Mouse (Mus musculus): ENCODE data around the gene Mogat1. TPM values are rescaled to one million over a fixed set of nuclear protein-coding genes. Genes with fewer than 3 reads are reported as not detected.

Gene Mogat1
- total and polyA plus RNA-seq, 2 experiments from 2014 or later = 0.49 TPM; not detected in 1

- Histone ChIP-seq H3K36me3 (ENCODE audit: insufficient read depth, low read length) (no peaks in the 10 kb centered on the region), H3K27me3 (ENCODE audit: insufficient read depth, low read length) (no peaks in the 10 kb centered on the region), H3K27ac (0 out of 2 replicates have a peak overlapping the region, but pooled peaks have one; percentile 48), H3K4me1 (ENCODE audit: insufficient read depth, low read length) (no peaks in the 10 kb centered on the region), H3K9me3 (ENCODE audit: low read length) (no peaks in the 10 kb centered on the region), H3K4me2 (ENCODE audit: low read depth, low read length) (no peak overlapping the region), H3K4me3 (ENCODE audit: low read length) (no peak overlapping the region), H3K9ac (replicated peaks; ENCODE audit: low read length) (no peak overlapping the region)
- no peak for TF ChIP-seq CTCF (IDR thresholded peaks at IDR 0.05; ENCODE audit: low read depth)
- WGBS = 31% methylated on average over 6 of the region's 6 CpGs
- ATAC-seq (peak; percentile 82), DNase-seq (ENCODE audit: low spot score) (no peak)
Observed at GRCm38 (mm10) chr1:78548961-78549360, 38.2 kb downstream of the Mogat1 start.

- no peak overlapping the region for H3K27ac ChIP-seq
- H3K4me2 ChIP-seq (ENCODE audit: low read depth, low read length) = no peak overlapping the region
- no peaks in the 10 kb centered on the region for H3K4me1 ChIP-seq (ENCODE audit: insufficient read depth, low read length)
- no peak overlapping the region for H3K9ac ChIP-seq (replicated peaks; ENCODE audit: low read length)
- WGBS = 80% methylated on average over 8 of the region's 8 CpGs
- H3K4me3 ChIP-seq (ENCODE audit: low read length) = no peak overlapping the region
- no peaks in the 10 kb centered on the region for H3K9me3 ChIP-seq (ENCODE audit: low read length)
- TF ChIP-seq CTCF (IDR thresholded peaks at IDR 0.05; ENCODE audit: low read depth) = no peak
- no peaks in the 10 kb centered on the region for H3K27me3 ChIP-seq (ENCODE audit: insufficient read depth, low read length)
- ATAC-seq = no peak
- H3K36me3 ChIP-seq (ENCODE audit: insufficient read depth, low read length) = no peaks in the 10 kb centered on the region
- DNase-seq (ENCODE audit: low spot score) = no peak
Observed at GRCm38 (mm10) chr1:78554012-78554666, 43.3 kb downstream of the Mogat1 start.

DNA sequence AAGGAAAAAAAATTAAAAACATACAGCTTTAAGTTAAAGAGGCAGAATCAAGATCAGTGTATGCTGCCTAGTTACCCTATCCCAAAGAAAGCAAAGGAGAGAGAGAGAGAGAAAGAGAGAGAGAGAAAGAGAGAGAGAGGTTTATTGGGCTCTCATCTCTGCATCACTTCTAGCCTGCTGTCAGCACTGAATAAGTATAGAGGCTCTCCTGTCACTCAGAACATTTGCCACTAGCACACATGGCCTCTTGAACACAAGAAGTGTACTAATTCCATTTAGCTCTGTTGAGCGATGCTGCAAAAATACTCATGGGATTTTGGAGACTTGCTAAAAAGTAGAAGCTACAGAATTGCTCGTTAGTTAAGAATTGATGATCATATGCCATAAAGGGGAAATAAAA, 56.2 kb downstream of the Mogat1 start:
- 61% methylated on average over 2 of the region's 2 CpGs for WGBS
- no peak overlapping the region for H3K9ac ChIP-seq (replicated peaks; ENCODE audit: low read length)

DNA sequence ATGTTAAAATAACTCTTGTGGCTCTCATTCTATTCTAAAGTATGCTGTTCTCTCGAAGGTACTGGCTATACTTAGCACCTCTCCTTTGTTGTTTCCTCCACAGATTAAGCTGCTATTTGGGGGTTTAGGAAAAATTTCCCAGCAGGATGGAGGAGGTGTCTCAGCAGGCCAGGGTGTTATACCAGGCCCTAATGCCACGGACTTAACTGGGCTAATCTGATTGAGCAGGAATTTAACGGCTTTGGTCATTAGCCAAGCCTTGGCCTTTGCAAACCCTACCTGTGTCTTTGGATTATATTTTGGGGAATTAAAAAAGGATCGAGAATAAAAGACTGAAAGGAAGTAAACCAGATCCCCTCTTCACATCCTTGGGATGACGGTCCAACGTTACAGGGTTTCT, 56.6 kb downstream of the Mogat1 start:
- 46% methylated on average over 6 of the region's 6 CpGs for WGBS
- DNase-seq (ENCODE audit: low spot score) (peak; percentile 5), ATAC-seq (no peak)
- Histone ChIP-seq H3K36me3 (ENCODE audit: insufficient read depth, low read length) (no peaks in the 10 kb centered on the region), H3K27me3 (ENCODE audit: insufficient read depth, low read length) (no peaks in the 10 kb centered on the region), H3K27ac (no peak overlapping the region), H3K4me1 (ENCODE audit: insufficient read depth, low read length) (no peaks in the 10 kb centered on the region), H3K9ac (replicated peaks; ENCODE audit: low read length) (no peak overlapping the region), H3K4me3 (ENCODE audit: low read length) (no peak overlapping the region), H3K4me2 (ENCODE audit: low read depth, low read length) (no peak overlapping the region), H3K9me3 (ENCODE audit: low read length) (peaks cover 7% of the 10 kb centered on the region; the same call in 1 of the 2 replicates)
- TF ChIP-seq CTCF (IDR thresholded peaks at IDR 0.05; ENCODE audit: low read depth) = no peak

More for the DNA sequence above, 56.2 kb downstream of the Mogat1 start:
- Histone ChIP-seq H3K4me3 (ENCODE audit: low read length) (no peak overlapping the region), H3K4me1 (ENCODE audit: insufficient read depth, low read length) (no peaks in the 10 kb centered on the region), H3K36me3 (ENCODE audit: insufficient read depth, low read length) (no peaks in the 10 kb centered on the region), H3K9me3 (ENCODE audit: low read length) (peaks cover 7% of the 10 kb centered on the region; the same call in 1 of the 2 replicates), H3K27me3 (ENCODE audit: insufficient read depth, low read length) (no peaks in the 10 kb centered on the region), H3K4me2 (ENCODE audit: low read depth, low read length) (no peak overlapping the region), H3K27ac (no peak overlapping the region)
- ATAC-seq (no peak), DNase-seq (ENCODE audit: low spot score) (no peak)
- no peak for TF ChIP-seq CTCF (IDR thresholded peaks at IDR 0.05; ENCODE audit: low read depth)

DNA sequence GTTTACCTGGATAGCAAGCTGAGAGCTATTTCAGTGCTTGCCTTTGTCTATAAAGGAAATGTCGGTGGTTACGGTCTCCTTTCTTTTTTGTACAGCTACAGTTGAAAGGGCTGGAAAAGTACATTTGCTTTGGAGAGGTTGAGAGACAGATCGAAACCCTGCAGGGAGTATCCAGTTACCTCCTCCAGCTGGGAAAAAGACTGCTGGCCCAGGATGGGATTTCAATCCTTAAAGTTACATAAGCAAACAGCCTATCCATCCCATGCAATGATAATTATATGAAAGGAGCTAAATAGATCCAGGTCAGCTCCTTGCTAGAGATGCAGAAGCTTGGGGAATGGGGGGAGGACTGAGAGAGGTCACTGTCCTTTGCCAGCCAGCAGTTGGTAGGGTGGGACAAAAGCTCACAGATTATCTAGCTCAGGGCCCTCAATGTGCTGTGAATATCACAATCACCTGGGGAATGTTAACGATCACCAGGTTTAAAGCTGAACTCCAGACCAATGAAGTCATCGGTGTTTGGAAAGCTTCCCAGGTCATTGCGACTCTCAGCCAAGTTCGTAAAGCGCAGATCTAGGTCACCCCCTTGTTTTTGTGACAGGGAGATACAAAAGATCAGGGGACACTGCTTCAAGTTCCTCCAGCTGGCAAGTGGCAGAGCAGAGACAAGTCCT, 57.2 kb downstream of the Mogat1 start:
- Histone ChIP-seq H3K27me3 (ENCODE audit: insufficient read depth, low read length) (no peaks in the 10 kb centered on the region), H3K9ac (replicated peaks; ENCODE audit: low read length) (no peak overlapping the region), H3K4me1 (ENCODE audit: insufficient read depth, low read length) (no peaks in the 10 kb centered on the region), H3K36me3 (ENCODE audit: insufficient read depth, low read length) (no peaks in the 10 kb centered on the region), H3K4me2 (ENCODE audit: low read depth, low read length) (no peak overlapping the region), H3K27ac (0 out of 2 replicates have a peak overlapping the region, but pooled peaks have one; percentile 3), H3K4me3 (ENCODE audit: low read length) (no peak overlapping the region), H3K9me3 (ENCODE audit: low read length) (peaks cover 7% of the 10 kb centered on the region; the same call in 1 of the 2 replicates)
- ATAC-seq = no peak
- no peak for TF ChIP-seq CTCF (IDR thresholded peaks at IDR 0.05; ENCODE audit: low read depth)
- peak; percentile 27 for DNase-seq (ENCODE audit: low spot score)
- WGBS = 38% methylated on average over 8 of the region's 8 CpGs

DNA sequence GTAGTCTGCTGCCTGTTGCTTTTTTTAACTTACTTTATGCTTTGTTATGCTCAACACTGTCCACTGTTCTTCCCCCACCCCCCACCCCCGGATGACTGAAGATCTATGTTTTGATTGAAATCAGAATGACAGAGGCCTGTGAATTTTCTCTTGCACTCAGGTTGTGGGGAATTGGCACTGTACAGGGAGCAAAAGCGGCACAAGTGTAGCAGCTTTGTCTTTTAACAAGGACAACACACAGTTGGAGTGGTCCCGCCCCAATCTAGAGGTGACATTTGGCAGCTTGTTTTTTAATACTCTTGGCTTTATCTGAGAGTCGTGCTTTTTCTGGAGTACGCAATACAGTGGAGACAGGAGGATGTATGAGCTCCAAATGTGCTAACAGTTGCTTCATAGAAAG, 58.8 kb downstream of the Mogat1 start:
- H3K4me1 ChIP-seq (ENCODE audit: insufficient read depth, low read length) = no peaks in the 10 kb centered on the region
- 79% methylated on average over 5 of the region's 5 CpGs for WGBS
- no peaks in the 10 kb centered on the region for H3K36me3 ChIP-seq (ENCODE audit: insufficient read depth, low read length)
- H3K4me2 ChIP-seq (ENCODE audit: low read depth, low read length) = no peak overlapping the region
- H3K27me3 ChIP-seq (ENCODE audit: insufficient read depth, low read length) = no peaks in the 10 kb centered on the region
- peaks cover 7% of the 10 kb centered on the region; the same call in 1 of the 2 replicates for H3K9me3 ChIP-seq (ENCODE audit: low read length)
- H3K27ac ChIP-seq = no peak overlapping the region
- DNase-seq (ENCODE audit: low spot score) (no peak), ATAC-seq (no peak)
- no peak overlapping the region for H3K4me3 ChIP-seq (ENCODE audit: low read length)
- H3K9ac ChIP-seq (replicated peaks; ENCODE audit: low read length) = no peak overlapping the region
- no peak for TF ChIP-seq CTCF (IDR thresholded peaks at IDR 0.05; ENCODE audit: low read depth)

DNA sequence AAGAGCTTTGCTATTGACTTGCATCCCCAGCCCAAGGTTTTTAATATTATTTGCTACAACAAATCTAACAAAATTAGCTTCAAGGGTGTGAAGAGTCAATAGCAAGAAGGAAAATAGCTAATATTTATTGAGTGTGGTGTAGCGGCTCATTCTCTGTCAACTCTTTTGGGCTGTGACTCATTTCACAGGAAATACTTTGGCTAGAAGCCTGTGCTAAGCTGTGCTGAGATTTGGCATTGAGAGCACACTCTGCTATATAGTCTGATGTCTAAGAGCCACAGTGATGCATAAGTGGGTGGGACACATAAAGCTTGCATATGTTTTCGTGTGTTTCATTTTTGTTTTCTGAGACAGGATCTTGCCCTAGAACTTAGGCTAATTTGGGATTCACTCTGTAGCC, 74.3 kb downstream of the Mogat1 start:
- whole genome bisulfite sequencing = 84% methylated on average over 2 of the region's 2 CpGs
- H3K4me3 ChIP-seq (ENCODE audit: low read length) = no peak overlapping the region
- no peaks in the 10 kb centered on the region for H3K36me3 ChIP-seq (ENCODE audit: insufficient read depth, low read length)
- no peak for TF ChIP-seq CTCF (IDR thresholded peaks at IDR 0.05; ENCODE audit: low read depth)
- ATAC-seq (no peak), DNase-seq (ENCODE audit: low spot score) (no peak)
- H3K4me1 ChIP-seq (ENCODE audit: insufficient read depth, low read length) = no peaks in the 10 kb centered on the region
- no peak overlapping the region for H3K9ac ChIP-seq (replicated peaks; ENCODE audit: low read length)
- no peak overlapping the region for H3K4me2 ChIP-seq (ENCODE audit: low read depth, low read length)
- no peaks in the 10 kb centered on the region for H3K9me3 ChIP-seq (ENCODE audit: low read length)
- no peaks in the 10 kb centered on the region for H3K27me3 ChIP-seq (ENCODE audit: insufficient read depth, low read length)
- H3K27ac ChIP-seq = no peak overlapping the region
